Mouse (Mus musculus) intestine, embryonic 16.5 days (tissue): Measurements from ENCODE around the gene Ddx54. TPM values are rescaled to one million over a fixed set of nuclear protein-coding genes. Genes with fewer than 3 reads are reported as not detected.

Experiments
- ATAC-seq: fragments of 200-750 bp; cut with Nextera tagmentation; 2 replicates; pipeline ENCODE4 v1.8.0; 2017; ENCODE audit warnings: moderate TSS enrichment, moderate library complexity
- H3K27ac ChIP-seq: fragments of 300-500 bp; sonication (generic); 2 replicates; pipeline ENCODE4 v1.5.1; 2014; ENCODE audit warnings: mild to moderate bottlenecking, low read length
- H3K27me3 ChIP-seq: fragments of 300-500 bp; sonication (generic); replicated peaks from 2 replicates; pipeline ENCODE4 v1.6.1; 2014; ENCODE audit warnings: low read length, control low read depth, mixed read lengths; ENCODE audit not compliant: control insufficient read depth, insufficient read depth
- H3K36me3 ChIP-seq: fragments of 300-500 bp; sonication (generic); 2 replicates; pipeline ENCODE4 v1.6.1; 2014; ENCODE audit warnings: low read length, control low read depth; ENCODE audit not compliant: control insufficient read depth, insufficient read depth
- H3K4me1 ChIP-seq: fragments of 300-500 bp; sonication (generic); 2 replicates; pipeline ENCODE4 v1.6.1; 2014; ENCODE audit warnings: low read length, control low read depth, mixed read lengths; ENCODE audit not compliant: control insufficient read depth, insufficient read depth
- H3K4me2 ChIP-seq: fragments of 300-500 bp; sonication (generic); 2 replicates; pipeline ENCODE4 v1.6.1; 2014; ENCODE audit warnings: low read depth, low read length, control low read depth
- H3K4me3 ChIP-seq: fragments of 300-500 bp; sonication (generic); 2 replicates; pipeline ENCODE4 v1.5.1; 2014; ENCODE audit warnings: mild to moderate bottlenecking, low read length
- H3K9ac ChIP-seq: fragments of 300-500 bp; sonication (generic); 2 replicates; pipeline ENCODE4 v1.6.1; 2014; ENCODE audit warnings: low read depth, low read length
- H3K9me3 ChIP-seq: fragments of 300-500 bp; sonication (generic); 2 replicates; pipeline ENCODE4 v1.6.1; 2016; ENCODE audit warnings: low read length, control low read depth; ENCODE audit not compliant: control insufficient read depth
- WGBS: fragments of 180-500 bp; shearing (Covaris S2); extraction: QIAGEN DNeasy Blood & Tissue Kit; methylation state at CpG from one replicate; pipeline ENCODE4 v1.1.7; 2014; 5-methylcytosine and 5-hydroxymethylcytosine counted together
- polyA plus RNA-seq: library from polyadenylated mRNA; unstranded; fragments of >200 nt; fragmentation: Nextera tagmentation; extraction: Ambion mirVana; gene quantifications from 2 replicates; pipeline ENCODE4 v1.2.1, GENCODE M21; 2015

Gene Ddx54
- polyA plus RNA-seq, 1 experiment from 2014 or later, result 51.4 TPM

DNA sequence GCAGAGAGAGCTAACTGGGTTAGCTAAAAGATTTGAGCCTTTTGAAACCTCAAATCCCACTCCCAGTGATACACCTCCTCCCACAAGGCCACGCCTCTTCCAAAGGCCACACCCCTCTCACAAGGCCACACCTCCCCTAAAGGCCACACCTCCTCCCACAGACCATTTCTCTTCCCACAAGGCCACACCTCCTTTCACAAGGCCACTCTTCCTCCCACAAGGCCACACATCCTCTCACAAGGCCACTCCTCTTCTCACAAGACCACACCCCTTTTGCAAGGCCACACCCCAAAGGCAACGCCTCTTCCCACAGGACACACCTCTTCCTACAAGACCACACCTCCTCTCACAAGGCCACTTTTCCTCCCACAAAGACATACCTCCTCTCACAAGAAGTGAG, 65.0 kb downstream of the Ddx54 start:
- no peak overlapping the region for H3K27ac ChIP-seq
- WGBS, result 21% methylated on average over 2 of the region's 2 CpGs

More for the DNA sequence above, 65.0 kb downstream of the Ddx54 start:
- Histone ChIP-seq H3K27me3 (peaks cover 6% of the 10 kb centered on the region), H3K36me3 (no peaks in the 10 kb centered on the region), H3K4me1 (peaks cover 16% of the 10 kb centered on the region), H3K9me3 (no peaks in the 10 kb centered on the region), H3K4me2 (no peak overlapping the region), H3K4me3 (no peak overlapping the region), H3K9ac (no peak overlapping the region)
- ATAC-seq, result no peak

Other genes with a start within 250 kb of the Ddx54 start
- not detected in 2 replicates for gene Lhx5, start 181.0 kb upstream of the Ddx54 start, polyA plus RNA-seq
- gene Sdsl, start 139.9 kb upstream of the Ddx54 start, polyA plus RNA-seq, result 19.9 and 20.2 TPM in 2 replicates
- gene Sds, start 136.2 kb upstream of the Ddx54 start, polyA plus RNA-seq, result 0.18 and 0.37 TPM in 2 replicates
- gene Plbd2, start 109.1 kb upstream of the Ddx54 start, polyA plus RNA-seq, result 43.9 and 46.9 TPM in 2 replicates
- 6.9 and 7.6 TPM in 2 replicates for gene Slc8b1, start 101.6 kb upstream of the Ddx54 start, polyA plus RNA-seq
- 21.4 and 23.9 TPM in 2 replicates for gene Tpcn1, start 24.1 kb upstream of the Ddx54 start, polyA plus RNA-seq
- gene Iqcd, start 23.7 kb upstream of the Ddx54 start, polyA plus RNA-seq, result 0.17 and 0.27 TPM in 2 replicates
- 12.7 and 12.8 TPM in 2 replicates for gene Rita1, start 150 bp upstream of the Ddx54 start, polyA plus RNA-seq
- 0.24 TPM in 1 of 2 replicates, not detected in the other for gene Cfap73, start 21.5 kb downstream of the Ddx54 start, polyA plus RNA-seq
- 1.8 and 1.9 TPM in 2 replicates for gene Rasal1, start 36.1 kb downstream of the Ddx54 start, polyA plus RNA-seq
- 2.2 and 3.0 TPM in 2 replicates for gene Dtx1, start 99.2 kb downstream of the Ddx54 start, polyA plus RNA-seq
- 0.23 and 0.29 TPM in 2 replicates for gene Oas2, start 137.1 kb downstream of the Ddx54 start, polyA plus RNA-seq
- 0.18 and 0.20 TPM in 2 replicates for gene Oas3, start 164.9 kb downstream of the Ddx54 start, polyA plus RNA-seq
- gene Oas1e, start 182.8 kb downstream of the Ddx54 start, polyA plus RNA-seq, result not detected in 2 replicates
- 0.58 and 1.1 TPM in 2 replicates for gene Oas1c, start 199.8 kb downstream of the Ddx54 start, polyA plus RNA-seq
- gene Oas1f, start 234.6 kb downstream of the Ddx54 start, polyA plus RNA-seq, result 0.20 TPM in 1 of 2 replicates, not detected in the other
- gene Oas1h, start 248.7 kb downstream of the Ddx54 start, polyA plus RNA-seq, result not detected in 2 replicates